Mouse (Mus musculus) forelimb bud, embryonic 11.5 days (tissue): Measurements from ENCODE around the gene Laptm5.
A peak's percentile ranks its signal among the peaks of the same experiment; 100 is the strongest.

Experiments
- DNase-seq: peaks from one replicate; pipeline ENCODE4 v3.0.0-alpha.2; 2012; ENCODE audit warnings: low read depth, low spot score

Gene Laptm5

DNA sequence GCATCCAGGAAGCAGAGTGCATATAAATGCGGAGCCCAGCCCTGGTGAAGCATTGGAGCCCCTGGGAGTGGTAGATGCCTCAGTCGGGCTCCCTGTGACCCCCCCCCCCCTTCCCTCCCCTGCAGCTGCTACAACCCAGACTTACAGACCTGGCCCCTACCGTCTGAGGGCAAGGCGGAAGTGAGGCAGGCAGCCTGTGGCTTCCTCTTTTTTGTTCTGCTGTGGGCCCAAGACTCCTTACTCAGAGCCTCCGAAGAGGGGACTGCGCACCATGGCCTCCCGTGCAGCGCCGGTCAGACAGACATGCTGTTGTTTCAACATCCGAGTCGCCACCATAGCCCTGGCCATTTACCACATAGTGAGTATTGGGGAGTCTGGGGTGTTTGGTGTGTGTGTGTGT is at the start of gene Laptm5:
TSS of gene Laptm5 (plus strand) at position 49 of the 400 bp plus-strand sequence.
- no peak for DNase-seq

GRCm38 (mm10) chr4:130865460-130865859 is 47.5 kb upstream of the Laptm5 start:
- DNase-seq = no peak

DNA sequence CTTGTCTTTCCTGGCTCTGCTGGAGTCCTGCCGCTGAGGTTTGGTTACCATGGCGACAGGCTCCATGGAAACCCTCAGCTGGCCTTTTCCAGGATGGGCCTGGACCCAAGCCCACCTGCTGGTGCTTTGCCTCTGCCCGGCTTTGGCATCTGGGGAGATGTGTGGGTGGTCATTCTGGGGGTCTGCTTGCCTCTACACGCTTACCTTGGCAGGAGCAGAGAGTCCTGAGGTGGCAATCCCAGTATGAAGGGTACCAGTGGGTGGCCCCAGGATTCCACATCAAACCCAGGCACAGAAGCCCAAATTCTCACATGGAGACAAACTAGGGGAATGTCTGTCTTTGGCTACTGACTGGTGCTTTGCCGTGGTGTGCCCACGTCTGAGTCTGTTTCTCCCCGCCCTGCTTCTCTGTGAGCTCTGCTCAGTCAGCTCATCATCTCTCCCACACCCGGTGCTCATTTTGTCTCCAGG is 47.0 kb upstream of the Laptm5 start:
- peak; percentile 71 for DNase-seq

DNA sequence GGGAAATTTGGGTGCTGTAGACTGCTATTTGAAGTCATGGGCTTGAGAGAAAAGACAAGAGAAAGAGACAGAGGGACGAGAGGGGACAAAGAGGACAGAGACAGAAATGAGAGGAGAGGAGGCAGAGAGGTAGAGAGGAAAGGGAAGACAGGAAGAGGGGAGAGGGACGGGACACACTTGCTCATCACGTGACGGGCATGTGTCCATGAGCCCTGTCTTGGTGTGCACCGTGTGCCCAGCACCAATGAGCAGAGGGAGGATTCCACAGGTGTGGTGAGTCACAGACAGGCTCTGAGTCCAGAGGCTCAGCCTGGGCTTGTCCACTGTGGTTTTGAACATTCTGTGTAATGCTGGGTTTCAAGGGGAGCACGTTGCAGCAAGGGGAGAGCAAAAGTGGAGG is 45.0 kb upstream of the Laptm5 start:
- DNase-seq = no peak

GRCm38 (mm10) chr4:130868803-130869202 is 44.1 kb upstream of the Laptm5 start:
- no peak for DNase-seq

DNA sequence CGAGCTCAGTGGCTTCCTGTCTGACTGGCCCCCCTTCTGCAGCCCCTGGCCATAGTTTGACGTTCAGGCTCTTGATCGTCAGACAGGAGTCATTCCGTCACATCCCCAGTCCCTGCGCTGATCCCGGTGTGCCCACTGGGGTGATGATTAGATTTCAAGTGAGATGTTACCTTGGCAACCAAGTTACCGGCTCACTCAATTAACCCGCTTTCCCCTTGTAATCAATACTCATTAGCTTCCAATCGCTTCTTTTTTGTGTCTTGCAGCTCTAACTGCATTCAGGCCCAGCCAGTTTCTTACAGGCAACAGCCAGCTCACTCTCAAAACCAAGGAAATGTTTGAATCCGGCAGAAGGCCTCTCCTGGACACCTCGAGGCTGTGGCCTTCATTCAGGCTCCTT is 40.5 kb upstream of the Laptm5 start:
- DNase-seq = no peak

DNA sequence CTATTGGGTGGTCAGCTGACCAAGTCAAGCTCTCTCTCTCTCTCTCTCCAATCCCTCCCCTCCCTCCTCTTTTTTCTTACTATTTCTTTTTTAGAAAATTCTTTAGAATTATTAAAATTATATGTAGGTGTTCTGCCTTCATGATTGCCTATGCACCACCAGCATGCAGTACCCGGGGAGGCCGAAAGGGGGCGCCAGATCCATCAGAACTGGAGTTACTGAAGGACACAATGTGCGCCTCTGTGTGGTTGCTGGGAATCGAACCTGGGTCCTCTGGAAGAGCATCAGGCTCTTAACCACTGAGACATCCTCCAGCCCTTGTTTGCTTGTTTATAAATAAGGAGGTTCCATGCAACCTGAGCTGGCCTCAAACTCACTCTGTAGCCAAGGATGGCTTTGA is 39.5 kb upstream of the Laptm5 start:
- DNase-seq = no peak

GRCm38 (mm10) chr4:130874601-130875000 is 38.3 kb upstream of the Laptm5 start:
- DNase-seq = no peak

DNA sequence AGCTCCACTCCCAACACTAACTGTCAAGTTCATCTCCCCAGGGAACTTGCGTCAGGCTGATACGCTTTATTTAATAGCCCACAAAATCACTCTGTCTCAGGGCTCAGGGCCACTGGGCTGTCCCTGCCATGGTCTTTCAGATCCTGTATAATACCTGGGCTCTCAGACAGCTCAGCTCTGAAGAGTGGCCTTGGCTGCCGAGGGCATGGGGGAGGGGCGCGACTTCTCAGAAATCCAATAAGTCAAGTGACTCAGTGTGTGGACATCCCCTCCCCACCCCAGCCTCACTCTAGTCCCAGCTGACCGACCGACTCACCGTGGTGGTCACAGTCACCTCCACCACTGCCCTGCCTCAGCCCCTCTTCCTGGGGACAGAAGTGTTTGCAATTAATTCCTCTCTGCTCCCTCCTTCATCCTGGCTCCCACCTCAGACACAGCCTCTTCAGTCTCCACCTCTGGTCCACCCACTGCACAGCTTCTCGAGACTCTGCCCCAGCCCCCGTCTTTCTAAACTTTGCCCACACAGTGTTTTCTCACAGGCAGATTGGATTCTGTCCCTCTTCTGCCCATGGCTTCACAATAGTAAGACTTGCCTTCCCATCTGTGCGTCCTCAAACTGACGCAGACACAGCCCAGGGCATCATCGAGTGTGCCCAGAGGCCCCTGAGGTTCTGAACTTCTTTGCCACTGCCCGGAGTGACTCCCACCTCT is 36.8 kb upstream of the Laptm5 start:
- no peak for DNase-seq

- DNase-seq = peak; percentile 94
Measured at GRCm38 (mm10) chr4:130878273-130879047, 34.5 kb upstream of the Laptm5 start.

DNA sequence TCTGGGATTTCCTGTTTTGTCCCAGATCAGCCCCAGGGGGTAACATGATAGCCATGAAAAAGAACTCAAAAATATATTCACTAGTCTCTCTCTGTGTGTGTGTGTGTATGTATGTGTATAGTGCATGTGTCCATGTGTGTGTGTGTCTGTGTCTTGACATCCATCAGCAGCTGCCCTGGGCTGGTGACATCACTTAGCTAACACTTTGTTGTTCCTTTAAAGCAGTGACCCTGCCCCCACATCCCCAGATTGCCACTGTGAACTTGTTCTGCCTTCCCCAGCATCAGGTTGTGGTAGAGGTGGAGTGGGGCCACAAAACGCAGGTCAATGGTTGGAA is 33.9 kb upstream of the Laptm5 start:
- DNase-seq = no peak

DNA sequence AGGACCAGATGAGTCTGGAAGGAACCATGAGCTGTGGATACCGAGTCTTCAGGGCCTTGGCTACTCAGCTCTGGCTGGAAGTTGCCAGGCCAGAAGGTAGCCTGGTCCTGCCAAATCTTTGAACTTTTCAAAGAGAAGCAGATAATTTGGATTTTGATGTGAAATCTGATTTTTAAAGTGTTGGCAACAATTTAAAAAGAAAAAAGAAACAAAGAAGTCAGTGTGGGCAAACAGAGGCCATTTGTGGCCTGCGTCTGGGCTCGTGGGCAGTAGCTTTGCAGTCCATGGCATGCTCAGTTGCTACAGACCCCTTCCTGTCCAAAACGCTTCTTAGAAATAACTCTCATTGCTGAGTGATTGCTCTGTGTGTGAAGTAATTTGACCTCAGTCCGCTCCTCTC is 31.6 kb upstream of the Laptm5 start:
- DNase-seq = no peak

DNA sequence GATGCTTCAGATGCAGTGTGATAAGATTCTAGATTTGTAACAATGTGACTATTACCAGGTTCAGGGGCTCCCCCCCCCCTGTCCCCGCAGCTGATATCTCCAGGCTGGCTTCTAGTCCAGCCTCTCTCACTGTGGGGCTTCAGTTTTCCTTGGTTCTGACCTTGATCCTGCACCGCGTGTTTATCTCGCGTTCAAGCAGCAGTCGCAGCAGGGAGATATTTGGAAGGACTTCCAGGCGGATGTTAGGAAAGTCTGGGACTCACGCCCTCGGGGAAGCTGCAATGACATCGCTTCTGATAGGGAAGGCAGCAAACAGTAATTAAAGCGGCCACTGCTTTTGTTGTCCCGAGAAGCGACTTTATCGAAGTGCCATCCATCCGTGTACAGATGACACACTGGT is 30.2 kb upstream of the Laptm5 start:
- DNase-seq = no peak

DNA sequence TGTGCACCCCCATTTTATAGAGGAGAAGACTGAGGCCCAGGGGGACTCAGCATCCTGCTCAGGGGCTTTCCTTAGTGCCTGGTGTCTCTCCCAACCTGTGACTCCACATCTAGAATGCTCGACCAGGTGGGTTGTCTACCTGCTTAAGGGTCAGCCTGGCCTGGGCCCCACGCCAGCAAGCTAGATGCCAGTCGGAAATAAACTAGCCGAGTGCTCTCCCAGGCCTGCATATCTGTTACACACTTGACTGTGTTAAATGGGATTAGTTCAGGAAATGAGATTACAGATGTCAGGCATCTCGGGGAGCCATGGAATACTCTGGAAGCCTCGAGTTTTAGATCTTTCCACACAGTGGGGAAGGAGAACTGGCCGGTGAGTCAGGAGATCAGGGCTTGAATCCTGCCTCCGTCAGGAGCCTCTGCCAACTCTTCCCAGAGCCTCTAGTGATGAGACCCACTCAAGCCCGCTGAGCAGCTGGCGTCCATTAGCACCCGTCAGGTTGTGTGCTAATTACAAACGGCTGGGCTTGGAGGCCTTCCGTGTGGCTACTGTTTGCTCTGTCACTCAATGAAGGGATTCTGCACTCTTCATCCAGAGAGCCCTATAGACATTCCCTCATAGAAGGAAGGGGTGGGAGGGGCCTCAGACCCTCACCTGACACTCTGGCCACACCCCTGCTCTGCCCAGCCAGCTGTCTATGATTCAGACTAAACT is 28.9 kb upstream of the Laptm5 start:
- DNase-seq = peak; percentile 43

- DNase-seq = no peak
Measured at GRCm38 (mm10) chr4:130887148-130887745, 25.7 kb upstream of the Laptm5 start.

DNA sequence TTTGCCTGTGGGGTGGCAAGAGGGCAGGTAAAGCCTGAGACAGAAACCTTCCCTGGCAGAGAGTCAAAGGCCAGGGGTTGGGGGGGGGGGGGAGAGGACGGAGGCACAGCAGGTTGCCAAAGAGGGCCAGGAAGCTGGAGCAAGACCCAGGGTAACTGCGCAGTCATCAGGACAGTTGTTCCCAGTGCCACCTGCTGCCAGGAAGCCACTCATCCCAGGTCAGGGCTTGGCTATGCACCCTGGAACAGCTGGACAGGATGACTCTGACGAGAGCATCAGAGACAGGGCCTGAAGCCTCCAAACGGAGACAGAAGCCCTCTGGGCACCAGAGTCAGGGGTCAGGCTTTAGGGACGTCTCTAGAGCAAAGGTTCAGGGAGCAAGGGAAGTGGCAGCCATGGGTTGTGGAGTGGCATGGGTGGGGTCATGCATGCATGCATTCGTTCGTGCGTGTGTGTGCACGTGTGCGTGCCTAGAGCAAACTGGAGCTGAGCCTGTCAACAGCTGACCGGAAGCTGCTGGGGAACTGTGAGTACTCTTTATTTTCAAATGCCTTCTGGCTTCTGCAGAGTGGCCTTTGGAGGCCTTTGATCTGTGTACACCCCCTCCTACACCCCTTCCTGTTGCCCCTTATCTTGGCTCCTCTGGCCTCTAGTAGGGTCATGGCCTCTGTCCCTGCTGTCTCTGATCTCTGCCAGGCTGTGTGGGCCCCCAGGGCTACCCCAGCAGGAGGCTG is 23.0 kb upstream of the Laptm5 start:
- DNase-seq = no peak

- no peak for DNase-seq
Measured at GRCm38 (mm10) chr4:130890511-130890840, 22.4 kb upstream of the Laptm5 start.

- peak; percentile 78 for DNase-seq
Measured at GRCm38 (mm10) chr4:130892001-130892587, 20.8 kb upstream of the Laptm5 start.

DNA sequence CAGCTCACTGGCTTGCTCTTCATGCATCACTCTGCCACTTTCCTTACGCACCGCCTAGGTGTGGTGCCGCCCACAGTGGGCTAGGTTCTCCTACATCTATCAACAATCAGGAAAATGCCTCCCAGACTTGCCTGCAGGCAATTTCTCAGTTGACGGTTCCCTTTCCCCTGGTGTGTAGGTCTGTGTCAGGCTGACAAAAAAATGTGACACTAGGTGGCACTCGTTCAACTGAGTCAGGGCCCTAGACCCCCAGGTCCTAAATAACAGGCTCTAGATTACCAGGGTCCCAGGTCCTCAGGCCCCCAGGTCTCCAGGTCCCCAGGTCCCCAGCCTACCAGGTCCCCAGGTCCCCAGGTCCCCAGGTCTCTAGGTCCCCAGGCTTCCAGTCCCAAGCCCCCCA is 19.2 kb upstream of the Laptm5 start:
- no peak for DNase-seq

GRCm38 (mm10) chr4:130895701-130896100 is 17.2 kb upstream of the Laptm5 start:
- DNase-seq = no peak

GRCm38 (mm10) chr4:130896372-130896771 is 16.6 kb upstream of the Laptm5 start:
- peak; percentile 48 for DNase-seq
